Mouse (Mus musculus) erythroblast, embryonic 14.5 days (primary cell): ENCODE results near the gene Eno2.

Experiments
- GATA1 ChIP-seq: IDR thresholded peaks from 2 replicates; pipeline ENCODE4 v1.6.1; 2012; ENCODE audit warnings: low read length, inconsistent platforms, mixed read lengths
- TAL1 ChIP-seq: IDR thresholded peaks from 3 replicates; pipeline ENCODE4 v1.6.1; 2012; ENCODE audit warnings: low read length, inconsistent platforms, mixed read lengths

DNA sequence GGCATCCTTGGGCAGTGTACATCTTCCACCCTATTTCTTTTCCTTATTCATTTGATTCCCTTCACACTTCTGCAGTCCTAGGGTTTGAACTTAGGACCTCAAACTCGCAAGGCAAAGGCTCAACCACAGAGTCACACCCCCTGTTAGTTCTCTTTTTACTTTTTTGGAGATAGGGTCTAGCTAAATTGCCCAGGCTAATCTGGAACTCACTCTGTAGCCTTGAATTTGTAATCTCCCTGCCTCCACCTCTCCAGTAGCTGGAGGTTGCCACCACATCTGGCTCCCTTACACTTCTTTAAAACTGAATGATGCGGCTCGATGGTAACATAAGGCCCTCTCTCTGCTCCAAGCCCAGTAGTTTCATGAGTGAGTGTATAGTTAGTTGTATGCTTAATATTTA lies 35.1 kb downstream of the Eno2 start:
- TF ChIP-seq TAL1 (no peak), GATA1 (no peak)
